Mouse (Mus musculus) midbrain, embryonic 14.5 days (tissue): Measurements from ENCODE around the gene 2410004B18Rik. TPM values are rescaled to one million over a fixed set of nuclear protein-coding genes. Genes with fewer than 3 reads are reported as not detected.

ENCODE experiments used
- ATAC-seq: fragments of 200-750 bp; cut with Nextera tagmentation; 2 replicates; pipeline ENCODE4 v1.8.0; 2017; ENCODE audit warnings: moderate number of reproducible peaks, moderate library complexity; ENCODE audit not compliant: low FRiP score, low TSS enrichment
- DNase-seq: peaks from one replicate; pipeline ENCODE4 v3.0.0-alpha.2; 2015
- H3K27ac ChIP-seq: fragments of 300-500 bp; sonication (generic); replicated peaks from 2 replicates; pipeline ENCODE4 v1.5.1; 2014; ENCODE audit warnings: mild to moderate bottlenecking, low read depth, low read length, moderate library complexity
- H3K27me3 ChIP-seq: fragments of 300-500 bp; sonication (generic); 2 replicates; pipeline ENCODE4 v1.6.1; 2014; ENCODE audit warnings: low read length, control low read depth, mixed read lengths; ENCODE audit not compliant: control insufficient read depth, insufficient read depth
- H3K36me3 ChIP-seq: fragments of 300-500 bp; sonication (generic); 2 replicates; pipeline ENCODE4 v1.6.1; 2014; ENCODE audit warnings: low read length, control low read depth; ENCODE audit not compliant: control insufficient read depth, insufficient read depth
- H3K4me1 ChIP-seq: fragments of 300-500 bp; sonication (generic); 2 replicates; pipeline ENCODE4 v1.6.1; 2014; ENCODE audit warnings: mild to moderate bottlenecking, antibody characterized with exemption, low read length, control low read depth; ENCODE audit not compliant: control insufficient read depth, insufficient read depth
- H3K4me2 ChIP-seq: fragments of 300-500 bp; sonication (generic); 2 replicates; pipeline ENCODE4 v1.6.1; 2014; ENCODE audit warnings: mild to moderate bottlenecking, low read length, moderate library complexity
- H3K4me3 ChIP-seq: fragments of 300-500 bp; sonication (generic); replicated peaks from 2 replicates; pipeline ENCODE4 v1.5.1; 2014; ENCODE audit warnings: low read depth, low read length
- H3K9ac ChIP-seq: fragments of 300-500 bp; sonication (generic); replicated peaks from 2 replicates; pipeline ENCODE4 v1.6.1; 2014; ENCODE audit warnings: mild to moderate bottlenecking, low read length, moderate library complexity
- H3K9me3 ChIP-seq: fragments of 300-500 bp; sonication (generic); 2 replicates; pipeline ENCODE4 v1.6.1; 2016; ENCODE audit warnings: low read length, control low read depth, mixed read lengths; ENCODE audit not compliant: control insufficient read depth
- WGBS: fragments of 180-500 bp; shearing (Covaris S2); extraction: QIAGEN DNeasy Blood & Tissue Kit; methylation state at CpG from one replicate; pipeline ENCODE4 v1.1.7; 2014; 5-methylcytosine and 5-hydroxymethylcytosine counted together
- polyA plus RNA-seq: library from polyadenylated mRNA; unstranded; fragments of >200 nt; fragmentation: Nextera tagmentation; extraction: Ambion mirVana; gene quantifications from 2 replicates; pipeline ENCODE4 v1.2.1, GENCODE M21; 2014

Gene 2410004B18Rik
- polyA plus RNA-seq, 1 experiment from 2014 or later: 76.6 TPM

GRCm38 (mm10) chr3:145987970-145988683 lies 50.3 kb downstream of the 2410004B18Rik start:
- Histone ChIP-seq H3K4me3 (peak overlapping the region; percentile 66), H3K4me2 (peak overlapping the region; percentile 82)
- DNase-seq: peak; percentile 72

GRCm38 (mm10) chr3:145988684-145989575 lies 51.1 kb downstream of the 2410004B18Rik start:
- Histone ChIP-seq H3K4me2 (peak overlapping the region; percentile 82), H3K27me3 (peaks cover 17% of the 10 kb centered on the region), H3K4me1 (peaks cover 4% of the 10 kb centered on the region; the same call in 1 of the 2 replicates), H3K27ac (no peak overlapping the region), H3K4me3 (peak overlapping the region; percentile 66), H3K36me3 (no peaks in the 10 kb centered on the region), H3K9me3 (no peaks in the 10 kb centered on the region), H3K9ac (peak overlapping the region; percentile 64)
- WGBS: under 1% methylated on average over 45 of the region's 45 CpGs
- ATAC-seq (peak; percentile 28), DNase-seq (peak; percentile 32)

More at GRCm38 (mm10) chr3:145987970-145988683, 50.3 kb downstream of the 2410004B18Rik start:
- ATAC-seq: peak; percentile 79
- Histone ChIP-seq H3K36me3 (no peaks in the 10 kb centered on the region), H3K4me1 (peaks cover 4% of the 10 kb centered on the region; the same call in 1 of the 2 replicates), H3K27me3 (peaks cover 17% of the 10 kb centered on the region), H3K27ac (peak overlapping the region; percentile 32; the same call in 1 of the 2 replicates), H3K9me3 (no peaks in the 10 kb centered on the region), H3K9ac (peak overlapping the region; percentile 64)
- WGBS: under 1% methylated on average over 100 of the region's 101 CpGs

- Histone ChIP-seq H3K4me1 (peaks cover 4% of the 10 kb centered on the region; the same call in 1 of the 2 replicates), H3K4me3 (peak overlapping the region; percentile 66), H3K9ac (no peak overlapping the region), H3K4me2 (peak overlapping the region; percentile 82), H3K36me3 (no peaks in the 10 kb centered on the region), H3K9me3 (no peaks in the 10 kb centered on the region), H3K27me3 (peaks cover 17% of the 10 kb centered on the region), H3K27ac (no peak overlapping the region)
- peak; percentile 19 for DNase-seq
- no peak for ATAC-seq
- WGBS: 2% methylated on average over 11 of the region's 11 CpGs
Observed at GRCm38 (mm10) chr3:145989576-145990081, 51.8 kb downstream of the 2410004B18Rik start.

DNA sequence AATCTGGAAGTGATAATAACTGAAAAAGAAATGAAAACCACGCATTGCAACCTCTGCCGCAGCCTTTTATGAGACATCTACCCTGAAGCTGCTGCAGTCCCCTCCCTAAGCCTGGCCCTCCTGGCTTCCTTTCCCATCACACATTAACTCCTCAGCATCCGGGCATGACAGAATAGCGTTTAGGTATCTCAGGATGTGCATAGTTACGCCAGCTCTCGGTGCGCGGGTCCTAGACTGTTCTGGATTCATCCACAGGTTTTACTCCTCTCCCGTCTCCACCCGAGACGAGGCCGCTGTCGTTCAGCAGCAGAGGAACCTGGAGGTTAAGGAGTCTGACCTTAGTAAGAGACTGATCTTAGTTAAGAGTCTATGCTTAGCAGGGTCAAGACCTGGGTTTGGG lies 53.3 kb downstream of the 2410004B18Rik start:
- no peak overlapping the region for H3K4me3 ChIP-seq
- no peaks in the 10 kb centered on the region for H3K9me3 ChIP-seq
- H3K4me1 ChIP-seq: peaks cover 4% of the 10 kb centered on the region; the same call in 1 of the 2 replicates
- H3K27me3 ChIP-seq: peaks cover 14% of the 10 kb centered on the region
- DNase-seq (no peak), ATAC-seq (no peak)
- no peaks in the 10 kb centered on the region for H3K36me3 ChIP-seq
- no peak overlapping the region for H3K4me2 ChIP-seq
- H3K9ac ChIP-seq: no peak overlapping the region
- no peak overlapping the region for H3K27ac ChIP-seq
- 93% methylated on average over 13 of the region's 13 CpGs for WGBS

- Histone ChIP-seq H3K9me3 (no peaks in the 10 kb centered on the region), H3K36me3 (no peaks in the 10 kb centered on the region), H3K4me3 (no peak overlapping the region), H3K27ac (no peak overlapping the region), H3K4me1 (peaks cover 4% of the 10 kb centered on the region; the same call in 1 of the 2 replicates), H3K9ac (no peak overlapping the region), H3K27me3 (peaks cover 6% of the 10 kb centered on the region; the same call in 1 of the 2 replicates), H3K4me2 (no peak overlapping the region)
- DNase-seq: no peak
- 90% methylated on average over 10 of the region's 10 CpGs for WGBS
- ATAC-seq: no peak
Observed at GRCm38 (mm10) chr3:145991976-145992730, 54.3 kb downstream of the 2410004B18Rik start.

DNA sequence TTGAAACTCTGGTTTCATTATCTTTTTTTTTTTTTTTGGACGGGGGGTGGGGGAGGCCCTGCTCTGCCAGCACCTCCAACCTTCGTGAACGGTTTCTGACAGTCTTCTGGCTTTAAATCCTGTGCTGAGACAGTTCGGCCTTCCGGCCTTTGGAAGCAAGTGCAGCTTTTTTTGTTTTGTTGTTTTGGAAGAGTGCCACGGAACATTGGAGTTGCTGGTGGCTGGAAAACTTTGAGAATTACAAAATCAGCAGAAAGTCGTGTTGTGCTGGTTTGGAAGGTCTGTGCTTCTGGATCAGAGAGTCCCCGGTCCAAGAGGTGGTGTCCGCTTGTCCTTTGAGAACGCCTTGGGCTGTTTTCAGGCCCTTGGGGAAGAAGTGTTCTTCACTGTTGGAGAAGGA lies 55.0 kb downstream of the 2410004B18Rik start:
- Histone ChIP-seq H3K36me3 (no peaks in the 10 kb centered on the region), H3K9me3 (no peaks in the 10 kb centered on the region), H3K4me2 (no peak overlapping the region), H3K27ac (no peak overlapping the region), H3K27me3 (peaks cover 6% of the 10 kb centered on the region; the same call in 1 of the 2 replicates), H3K9ac (no peak overlapping the region), H3K4me1 (peaks cover 4% of the 10 kb centered on the region; the same call in 1 of the 2 replicates), H3K4me3 (no peak overlapping the region)
- ATAC-seq (no peak), DNase-seq (no peak)
- WGBS: 94% methylated on average over 10 of the region's 10 CpGs

DNA sequence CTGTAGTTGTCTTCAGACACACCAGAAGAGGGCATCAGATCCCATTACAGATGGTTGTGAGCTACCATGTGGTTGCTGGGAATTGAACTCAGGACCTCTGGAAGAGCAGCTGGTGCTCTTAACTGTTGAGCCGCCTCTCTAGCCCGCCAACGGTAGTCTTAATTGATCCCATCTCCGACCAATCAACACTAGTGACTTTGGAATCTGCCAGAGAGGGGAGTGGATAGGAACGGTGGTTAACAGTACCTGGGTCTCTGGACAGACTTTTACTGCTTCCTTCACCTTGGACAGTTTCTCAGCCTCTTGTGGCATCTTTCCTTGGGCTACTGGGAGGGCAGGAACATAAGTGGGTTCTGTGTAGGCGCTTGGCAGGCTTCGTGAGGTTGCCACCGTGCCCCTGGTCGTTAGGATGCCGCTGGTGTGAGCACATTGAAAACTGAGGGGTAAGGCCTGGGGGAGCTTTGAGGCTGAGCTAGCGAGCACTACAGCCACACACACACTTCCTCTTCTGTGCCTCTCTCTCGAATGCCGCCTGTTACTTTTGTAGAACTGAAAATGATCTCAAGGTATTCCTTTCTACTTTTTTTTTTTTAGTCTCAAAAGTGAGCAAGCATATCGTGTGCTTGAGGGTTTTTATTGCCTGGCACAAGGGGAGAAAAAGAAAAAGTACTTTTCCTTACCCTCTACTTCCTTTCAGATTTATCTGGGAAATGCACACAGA lies 55.8 kb downstream of the 2410004B18Rik start:
- Histone ChIP-seq H3K9me3 (no peaks in the 10 kb centered on the region), H3K27me3 (peaks cover 2% of the 10 kb centered on the region; the same call in 1 of the 2 replicates), H3K4me2 (no peak overlapping the region), H3K9ac (no peak overlapping the region), H3K4me1 (no peaks in the 10 kb centered on the region; the same call in 1 of the 2 replicates), H3K36me3 (no peaks in the 10 kb centered on the region), H3K4me3 (no peak overlapping the region), H3K27ac (no peak overlapping the region)
- DNase-seq (no peak), ATAC-seq (no peak)
- WGBS: 90% methylated on average over 14 of the region's 14 CpGs
